Mouse (Mus musculus) bone marrow, adult 2 months (tissue): ENCODE results near the gene Cers1. TPM values are rescaled to one million over a fixed set of nuclear protein-coding genes. Genes with fewer than 3 reads are reported as not detected.

Experiments
- H3K27ac ChIP-seq: fragments of 200-500 bp; 2 replicates; pipeline ENCODE4 v1.5.1; 2012; ENCODE audit warnings: low read depth, mild to moderate bottlenecking, control low read depth, inconsistent platforms, low read length; ENCODE audit not compliant: control insufficient read depth, poor library complexity, insufficient read depth
- H3K4me1 ChIP-seq: fragments of 200-500 bp; 2 replicates; pipeline ENCODE4 v1.6.1; 2011; ENCODE audit warnings: low read length; ENCODE audit not compliant: control insufficient read depth, insufficient read depth
- H3K4me3 ChIP-seq: fragments of 200-500 bp; replicated peaks from 2 replicates; pipeline ENCODE3; 2011; ENCODE audit warnings: mild to moderate bottlenecking, low read depth, low read length, control low read depth; ENCODE audit not compliant: control insufficient read depth
- CTCF ChIP-seq: fragments of 200-500 bp; IDR thresholded peaks from 2 replicates; pipeline ENCODE4 v1.5.1; 2011; ENCODE audit warnings: low read length, control low read depth; ENCODE audit not compliant: control insufficient read depth, insufficient read depth
- POLR2A ChIP-seq: fragments of 200-500 bp; IDR thresholded peaks from 2 replicates; pipeline ENCODE4 v1.6.1; 2011; ENCODE audit warnings: low read depth, mild to moderate bottlenecking, control low read depth, low read length, borderline replicate concordance; ENCODE audit not compliant: control insufficient read depth
- WGBS: fragments of 180-500 bp; shearing (Covaris S2); methylation state at CpG from one replicate; pipeline ENCODE4 v1.1.7; 2018; 5-methylcytosine and 5-hydroxymethylcytosine counted together
- polyA plus RNA-seq: library from polyadenylated mRNA; stranded (reverse); fragments of >200 nt; gene quantifications from 2 replicates; pipeline ENCODE4 v1.2.4, GENCODE M21; 2011; ENCODE audit warnings: low replicate concordance; ENCODE audit not compliant: missing spikeins, insufficient read depth, insufficient read length

Cers1 gene
- polyA plus RNA-seq, 1 experiment = not detected

DNA sequence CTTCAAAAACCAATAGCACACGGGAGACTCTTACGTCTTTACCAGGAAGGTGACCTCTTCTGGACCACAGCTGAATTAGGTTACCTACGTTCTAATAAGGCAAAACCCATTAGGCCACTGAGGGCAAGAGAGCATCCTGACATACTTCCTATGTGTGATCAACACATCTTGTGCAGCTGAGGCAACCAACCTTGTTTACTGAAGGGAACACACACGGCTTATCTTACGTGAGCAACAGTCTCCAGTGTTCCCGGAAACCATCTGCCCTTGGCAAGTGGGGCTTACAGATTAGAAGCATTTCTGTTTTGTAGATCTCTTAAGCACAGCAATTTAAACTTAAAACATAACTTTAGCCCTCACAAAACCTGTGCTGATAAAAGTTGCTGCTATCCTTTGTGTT is 11.9 kb downstream of the Cers1 start:
- Histone ChIP-seq H3K4me1 (no peaks in the 10 kb centered on the region; the same call in 1 of the 2 replicates), H3K4me3 (no peak overlapping the region), H3K27ac (peak overlapping the region; percentile 76)
- WGBS = 79% methylated on average over 6 of the region's 6 CpGs
- no peak for TF ChIP-seq CTCF
- no peak for TF ChIP-seq POLR2A

DNA sequence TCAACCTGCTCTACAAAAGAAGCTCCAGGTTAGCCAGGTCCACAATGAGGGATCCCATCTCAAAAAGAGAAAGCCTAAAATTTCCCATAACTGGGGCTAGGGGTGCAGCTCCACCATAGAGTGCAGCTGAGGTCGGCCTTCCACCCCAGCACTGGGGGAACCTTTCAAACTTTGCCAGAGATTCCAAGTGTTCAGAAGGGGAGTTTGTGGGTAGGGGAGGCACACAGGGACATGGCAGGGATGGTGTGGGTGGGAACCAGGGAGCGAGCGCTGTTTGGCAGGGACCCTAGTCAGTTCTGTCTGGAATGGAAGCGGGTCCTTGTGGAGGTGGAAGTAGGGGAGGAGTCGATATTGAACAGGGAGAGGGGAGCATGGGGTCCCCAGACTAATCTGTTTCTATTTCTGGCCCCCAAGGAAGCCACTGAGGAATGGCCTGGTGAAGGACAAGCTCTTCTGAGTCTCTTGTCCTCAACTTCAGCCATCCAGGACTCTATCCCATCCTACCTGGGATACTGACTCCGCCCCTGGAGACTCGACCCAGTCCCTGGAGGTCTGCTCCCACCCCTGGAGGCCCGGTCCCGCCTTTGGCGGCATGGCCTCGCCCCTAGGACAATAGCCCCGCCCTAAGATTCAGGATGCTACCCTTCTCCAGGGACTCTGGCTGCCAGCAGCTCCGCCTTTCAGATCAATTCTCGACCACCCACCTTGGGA is 13.7 kb downstream of the Cers1 start, which contains the start of gene Gdf1:
Gdf1 (plus strand) TSS at position 694 of the 711 bp plus-strand sequence.
- peak within 1 kb of the TSS; percentile 48; the same call in 1 of the 2 replicates for H3K27ac ChIP-seq
- H3K4me1 ChIP-seq = no peaks in the 10 kb centered on the region; the same call in 1 of the 2 replicates
- TF ChIP-seq CTCF (no peak), POLR2A (no peak)
- 59% methylated on average over 14 of the region's 14 CpGs for WGBS
- H3K4me3 ChIP-seq = no peak within 1 kb of the TSS

- Histone ChIP-seq H3K4me1 (no peaks in the 10 kb centered on the region; the same call in 1 of the 2 replicates), H3K27ac (no peak overlapping the region), H3K4me3 (no peak overlapping the region)
- 30% methylated on average over 45 of the region's 45 CpGs for WGBS
- TF ChIP-seq POLR2A (no peak), CTCF (no peak)
Measured at GRCm38 (mm10) chr8:70329835-70330740, 14.5 kb downstream of the Cers1 start.

DNA sequence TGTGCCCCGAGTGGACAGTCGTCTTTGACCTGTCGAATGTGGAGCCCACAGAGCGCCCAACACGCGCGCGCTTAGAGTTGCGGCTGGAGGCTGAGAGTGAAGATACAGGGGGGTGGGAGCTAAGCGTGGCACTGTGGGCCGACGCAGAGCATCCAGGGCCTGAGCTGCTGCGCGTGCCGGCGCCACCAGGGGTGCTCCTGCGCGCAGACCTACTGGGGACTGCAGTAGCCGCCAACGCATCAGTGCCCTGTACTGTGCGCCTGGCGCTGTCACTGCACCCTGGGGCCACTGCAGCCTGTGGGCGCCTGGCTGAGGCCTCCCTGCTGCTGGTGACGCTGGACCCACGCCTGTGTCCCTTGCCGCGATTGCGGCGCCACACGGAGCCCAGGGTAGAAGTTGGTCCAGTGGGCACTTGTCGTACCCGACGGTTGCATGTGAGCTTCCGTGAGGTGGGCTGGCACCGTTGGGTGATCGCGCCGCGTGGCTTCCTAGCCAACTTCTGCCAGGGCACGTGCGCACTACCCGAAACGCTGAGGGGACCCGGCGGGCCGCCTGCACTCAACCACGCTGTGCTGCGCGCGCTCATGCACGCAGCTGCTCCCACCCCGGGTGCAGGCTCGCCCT is 15.3 kb downstream of the Cers1 start:
- no peak for TF ChIP-seq POLR2A
- TF ChIP-seq CTCF = no peak
- WGBS = 84% methylated on average over 53 of the region's 53 CpGs
- no peaks in the 10 kb centered on the region; the same call in 1 of the 2 replicates for H3K4me1 ChIP-seq
- H3K27ac ChIP-seq = no peak overlapping the region
- H3K4me3 ChIP-seq = no peak overlapping the region

DNA sequence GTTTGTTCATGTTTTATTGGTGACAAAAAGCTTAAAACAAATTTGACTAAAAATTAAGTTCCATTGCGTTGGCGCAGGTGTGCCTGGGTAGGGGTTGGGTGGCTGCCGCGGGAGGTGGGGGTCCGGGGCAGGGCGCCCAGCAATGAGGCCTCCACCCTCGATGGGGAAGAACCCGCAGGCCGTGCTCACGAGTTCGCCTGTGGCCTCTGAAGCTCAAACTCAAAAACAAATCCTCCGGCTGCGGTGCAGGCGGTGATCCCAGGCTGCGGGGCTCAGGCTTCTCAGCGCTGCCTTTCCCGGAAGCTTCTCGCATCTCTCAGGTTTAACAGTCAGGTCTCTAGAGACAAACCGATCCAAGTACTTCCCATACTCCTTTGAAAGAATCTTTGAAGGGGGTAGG is 16.0 kb downstream of the Cers1 start:
- 95% methylated on average over 19 of the region's 19 CpGs for WGBS
- no peak overlapping the region for H3K27ac ChIP-seq
- no peak for TF ChIP-seq CTCF
- TF ChIP-seq POLR2A = no peak
- H3K4me3 ChIP-seq = no peak overlapping the region
- no peaks in the 10 kb centered on the region; the same call in 1 of the 2 replicates for H3K4me1 ChIP-seq

- Histone ChIP-seq H3K4me1 (no peaks in the 10 kb centered on the region; the same call in 1 of the 2 replicates), H3K4me3 (no peak overlapping the region), H3K27ac (no peak overlapping the region)
- TF ChIP-seq CTCF (no peak), POLR2A (no peak)
- WGBS = 83% methylated on average over 41 of the region's 41 CpGs
Measured at GRCm38 (mm10) chr8:70332070-70332877, 16.7 kb downstream of the Cers1 start.

- no peak for TF ChIP-seq CTCF
- no peak for TF ChIP-seq POLR2A
- no peak overlapping the region for H3K4me3 ChIP-seq
- H3K27ac ChIP-seq = no peak overlapping the region
Measured at GRCm38 (mm10) chr8:70332878-70333202, 17.3 kb downstream of the Cers1 start.

More at GRCm38 (mm10) chr8:70332878-70333202, 17.3 kb downstream of the Cers1 start:
- WGBS = 87% methylated on average over 6 of the region's 6 CpGs
- H3K4me1 ChIP-seq = no peaks in the 10 kb centered on the region; the same call in 1 of the 2 replicates
